Mouse (Mus musculus) small intestine, adult 2 months (tissue): Measurements from ENCODE around the gene Clptm1.

ENCODE experiments used
- CTCF ChIP-seq: fragments of 200-500 bp; IDR thresholded peaks from 2 replicates; pipeline ENCODE4 v1.5.1; 2012; ENCODE audit warnings: low read depth, mild to moderate bottlenecking, control low read depth, inconsistent platforms, low read length, moderate library complexity, mixed read lengths; ENCODE audit not compliant: insufficient replicate concordance, insufficient read length; ENCODE audit errors: extremely low read depth
- POLR2A ChIP-seq: fragments of 200-500 bp; IDR thresholded peaks from 2 replicates; pipeline ENCODE4 v1.6.1; 2012; ENCODE audit warnings: low read depth, mild to moderate bottlenecking, control low read depth, inconsistent platforms, low read length, moderate library complexity

DNA sequence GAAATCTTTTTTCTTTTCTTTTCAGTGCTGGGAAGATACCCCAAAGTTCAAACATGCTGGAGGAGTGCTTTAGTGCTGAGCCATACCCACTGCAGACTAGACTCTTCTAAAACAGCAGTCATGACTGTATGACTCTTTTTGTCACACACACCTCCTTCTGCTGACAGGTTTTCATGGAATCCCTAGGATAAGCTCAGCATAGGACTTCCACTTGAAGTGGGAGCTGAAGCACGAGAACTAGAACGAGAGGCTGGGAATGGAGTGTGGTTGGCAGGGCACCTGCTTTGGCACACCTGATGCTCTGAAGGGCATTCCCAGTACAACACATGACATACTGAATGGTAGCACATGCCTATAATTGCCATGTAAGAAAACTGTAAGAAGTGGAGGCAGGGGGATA, 12.2 kb downstream of the Clptm1 start:
- TF ChIP-seq CTCF = no peak
- TF ChIP-seq POLR2A = no peak
